Mouse (Mus musculus) CH12.LX (cell line): Measurements from ENCODE around the gene Heyl.

Experiments
- CTCF ChIP-seq, 2 experiments: IDR thresholded peaks in 1 of 2; conservative IDR thresholded peaks in 1 of 2; 2 replicates each; pipeline ENCODE4 v1.5.1; 2011 to 2012; ENCODE audit warnings: low read depth in 2 of 2, low read length in 2 of 2, improper control_type of control experiment in 1 of 2, inconsistent platforms in 1 of 2, mild to moderate bottlenecking in 1 of 2, moderate library complexity in 1 of 2
- E2F4 ChIP-seq: IDR thresholded peaks from 2 replicates; pipeline ENCODE4 v1.6.1; 2011; ENCODE audit warnings: low read depth, low read length, improper control_type of control experiment; ENCODE audit not compliant: insufficient replicate concordance
- EP300 ChIP-seq: IDR thresholded peaks from 2 replicates; pipeline ENCODE4 v1.6.1; 2011; ENCODE audit warnings: low read length, improper control_type of control experiment
- GABPA ChIP-seq: IDR thresholded peaks from 2 replicates; pipeline ENCODE4 v1.6.1; 2012; ENCODE audit warnings: low read depth, low read length, improper control_type of control experiment, inconsistent platforms; ENCODE audit not compliant: insufficient replicate concordance
- MAX ChIP-seq: IDR thresholded peaks from 2 replicates; pipeline ENCODE4 v1.6.1; 2011; ENCODE audit warnings: low read length, improper control_type of control experiment
- POLR2A ChIP-seq: IDR thresholded peaks from 2 replicates; pipeline ENCODE4 v1.6.1; 2011; ENCODE audit warnings: low read depth, mild to moderate bottlenecking, improper control_type of control experiment, low read length
- RCOR1 ChIP-seq: conservative IDR thresholded peaks from 2 replicates; pipeline ENCODE4 v1.6.1; 2012; ENCODE audit warnings: low read depth, mild to moderate bottlenecking, inconsistent platforms, low read length, improper control_type of control experiment
- SIN3A ChIP-seq: IDR thresholded peaks from 2 replicates; pipeline ENCODE4 v1.6.1; 2012; ENCODE audit warnings: low read length, improper control_type of control experiment, inconsistent platforms
- ZC3H11A ChIP-seq: IDR thresholded peaks from 2 replicates; pipeline ENCODE4 v1.6.1; 2012; ENCODE audit warnings: low read depth, mild to moderate bottlenecking, inconsistent platforms, low read length, improper control_type of control experiment
- ZNF384 ChIP-seq: IDR thresholded peaks from 2 replicates; pipeline ENCODE4 v1.6.1; 2012; ENCODE audit warnings: low read depth, low read length, improper control_type of control experiment, inconsistent platforms

DNA sequence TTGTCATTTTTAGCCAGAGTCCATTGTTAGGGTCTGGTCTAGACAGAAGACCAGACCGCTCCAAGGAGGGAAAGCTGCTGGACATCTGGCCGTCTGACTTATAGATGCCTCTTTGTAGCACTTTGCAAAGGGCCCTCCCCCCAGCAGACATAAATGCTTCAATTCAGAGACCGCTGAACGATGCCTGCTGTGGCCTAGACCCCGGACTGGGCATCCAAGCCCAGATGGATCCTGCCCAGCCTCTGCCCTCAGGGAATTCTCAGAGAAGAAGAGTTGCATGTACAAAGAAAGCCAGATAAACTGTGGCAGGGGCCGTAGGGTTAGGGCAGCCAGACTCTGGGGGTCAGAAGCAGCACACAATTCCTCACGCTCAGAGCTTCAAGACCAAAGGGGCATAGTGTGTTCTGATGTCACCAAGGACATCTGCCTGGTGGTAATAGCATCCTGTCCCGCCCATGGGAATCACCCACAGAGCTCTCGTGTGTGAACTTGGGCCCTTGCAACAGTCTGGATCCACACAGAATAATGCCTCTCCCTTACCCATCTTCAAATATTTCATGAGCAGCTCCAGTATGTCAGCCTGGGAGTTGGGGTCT is 2.6 kb downstream of the Heyl start:
- no peak for TF ChIP-seq RCOR1
- TF ChIP-seq POLR2A, result no peak
- no peak for TF ChIP-seq E2F4
- TF ChIP-seq SIN3A, result no peak
- TF ChIP-seq GABPA, result no peak
- TF ChIP-seq ZNF384, result no peak
- TF ChIP-seq ZC3H11A, result no peak
- TF ChIP-seq CTCF (conservative IDR thresholded peaks at IDR 0.05 in 1 of 2, IDR thresholded peaks at IDR 0.05 in 1 of 2; ENCODE audit: low read depth in 2 of 2, low read length in 2 of 2), result no peak
- no peak for TF ChIP-seq EP300
- TF ChIP-seq MAX, result no peak
